Mouse (Mus musculus): ENCODE measurements around the gene Radil. TPM values are rescaled to one million over a fixed set of nuclear protein-coding genes. Genes with fewer than 3 reads are reported as not detected.

The Radil gene
- polyA plus RNA-seq, 1 experiment from 2014 or later: 20.1 TPM

DNA sequence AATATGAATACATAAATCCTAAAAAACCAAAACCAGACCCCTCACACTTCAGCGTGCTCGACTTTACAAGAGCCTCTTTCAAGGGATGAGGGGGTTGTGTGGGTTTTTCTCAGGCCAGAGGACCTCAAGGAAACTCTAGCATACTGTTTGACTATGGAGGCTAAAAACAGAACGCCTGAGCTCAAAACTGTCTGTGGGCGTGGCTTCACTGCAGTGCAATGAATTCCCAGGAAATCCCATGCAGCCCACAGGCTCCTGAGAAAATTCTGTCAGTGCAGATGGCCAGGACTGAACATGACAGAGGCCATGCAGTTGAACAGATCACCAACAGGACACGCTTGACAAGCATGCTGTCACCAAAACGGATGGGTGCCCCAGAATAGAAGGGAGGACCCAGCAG is 31.9 kb downstream of the Radil start:
- no peak for ATAC-seq (ENCODE audit: low read depth)

DNA sequence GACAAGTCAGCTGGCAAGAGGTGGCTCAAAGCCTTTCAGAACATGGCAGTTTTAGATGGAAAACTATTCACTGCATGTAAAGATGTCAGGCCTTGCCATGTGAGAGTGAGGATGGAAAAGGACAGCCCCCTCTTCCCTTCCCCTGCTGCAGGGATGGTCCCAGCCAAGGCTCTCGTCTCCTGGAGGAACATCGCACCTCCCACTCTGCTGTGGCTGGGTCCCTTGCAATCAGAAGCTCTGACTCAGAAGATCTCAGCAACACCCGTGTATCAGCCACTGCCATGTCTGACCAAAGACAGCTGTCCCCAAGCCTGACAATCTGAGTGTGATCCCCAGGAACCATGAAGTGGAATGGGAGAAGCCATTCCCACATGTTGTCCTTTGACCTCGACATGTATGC is 38.8 kb downstream of the Radil start:
- WGBS: 96% methylated on average over 4 of the region's 4 CpGs

More for the DNA sequence above, 31.9 kb downstream of the Radil start:
- Histone ChIP-seq H3K4me1 (ENCODE audit: control insufficient read depth, insufficient read depth, low read length) (no peaks in the 10 kb centered on the region), H3K27me3 (ENCODE audit: control insufficient read depth, insufficient read depth, low read length) (no peaks in the 10 kb centered on the region), H3K9ac (replicated peaks; ENCODE audit: low read depth, low read length) (no peak overlapping the region), H3K27ac (ENCODE audit: low read depth, low read length) (no peak overlapping the region), H3K4me3 (ENCODE audit: low read depth, low read length) (no peak overlapping the region), H3K4me2 (ENCODE audit: low read depth, low read length) (no peak overlapping the region), H3K36me3 (ENCODE audit: control insufficient read depth, insufficient read depth, low read length) (no peaks in the 10 kb centered on the region), H3K9me3 (ENCODE audit: control insufficient read depth, low read length) (no peaks in the 10 kb centered on the region)
- 73% methylated on average over 6 of the region's 6 CpGs for WGBS

DNA sequence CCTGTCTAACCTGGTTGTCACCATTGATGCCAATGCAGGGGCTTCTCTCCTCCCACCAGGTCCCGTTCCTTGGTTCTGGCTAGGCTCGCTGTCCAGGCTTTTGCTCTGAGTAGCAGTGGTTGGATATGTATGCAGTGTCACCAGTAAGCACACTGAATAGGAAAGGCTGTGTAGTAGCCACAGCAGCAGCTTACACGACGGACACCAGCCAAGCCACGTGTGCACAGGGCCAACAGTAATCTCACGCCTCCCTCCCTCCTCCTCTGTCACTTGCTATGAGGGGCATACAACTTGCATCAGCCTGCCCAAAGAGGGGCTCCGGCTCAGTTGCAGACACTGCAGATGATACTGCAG is 40.9 kb downstream of the Radil start:
- no peaks in the 10 kb centered on the region for H3K27me3 ChIP-seq (ENCODE audit: control insufficient read depth, insufficient read depth, low read length)
- WGBS: 54% methylated on average over 7 of the region's 7 CpGs
- H3K9ac ChIP-seq (replicated peaks; ENCODE audit: low read depth, low read length): peak overlapping the region; percentile 51
- peak; percentile 57; the same call in 1 of the 2 replicates for ATAC-seq (ENCODE audit: low read depth)
- H3K4me1 ChIP-seq (ENCODE audit: control insufficient read depth, insufficient read depth, low read length): peaks cover 22% of the 10 kb centered on the region
- peak overlapping the region; percentile 48; the same call in 1 of the 2 replicates for H3K4me2 ChIP-seq (ENCODE audit: low read depth, low read length)
- peak overlapping the region; percentile 77 for H3K27ac ChIP-seq (ENCODE audit: low read depth, low read length)
- no peak overlapping the region for H3K4me3 ChIP-seq (ENCODE audit: low read depth, low read length)
- no peaks in the 10 kb centered on the region for H3K36me3 ChIP-seq (ENCODE audit: control insufficient read depth, insufficient read depth, low read length)
- H3K9me3 ChIP-seq (ENCODE audit: control insufficient read depth, low read length): no peaks in the 10 kb centered on the region

More for the DNA sequence above, 38.8 kb downstream of the Radil start:
- H3K4me3 ChIP-seq (ENCODE audit: low read depth, low read length): no peak overlapping the region
- H3K27me3 ChIP-seq (ENCODE audit: control insufficient read depth, insufficient read depth, low read length): no peaks in the 10 kb centered on the region
- ATAC-seq (ENCODE audit: low read depth): no peak
- H3K9me3 ChIP-seq (ENCODE audit: control insufficient read depth, low read length): no peaks in the 10 kb centered on the region
- H3K9ac ChIP-seq (replicated peaks; ENCODE audit: low read depth, low read length): no peak overlapping the region
- no peaks in the 10 kb centered on the region for H3K36me3 ChIP-seq (ENCODE audit: control insufficient read depth, insufficient read depth, low read length)
- no peak overlapping the region for H3K27ac ChIP-seq (ENCODE audit: low read depth, low read length)
- no peak overlapping the region for H3K4me2 ChIP-seq (ENCODE audit: low read depth, low read length)
- peaks cover 22% of the 10 kb centered on the region for H3K4me1 ChIP-seq (ENCODE audit: control insufficient read depth, insufficient read depth, low read length)

DNA sequence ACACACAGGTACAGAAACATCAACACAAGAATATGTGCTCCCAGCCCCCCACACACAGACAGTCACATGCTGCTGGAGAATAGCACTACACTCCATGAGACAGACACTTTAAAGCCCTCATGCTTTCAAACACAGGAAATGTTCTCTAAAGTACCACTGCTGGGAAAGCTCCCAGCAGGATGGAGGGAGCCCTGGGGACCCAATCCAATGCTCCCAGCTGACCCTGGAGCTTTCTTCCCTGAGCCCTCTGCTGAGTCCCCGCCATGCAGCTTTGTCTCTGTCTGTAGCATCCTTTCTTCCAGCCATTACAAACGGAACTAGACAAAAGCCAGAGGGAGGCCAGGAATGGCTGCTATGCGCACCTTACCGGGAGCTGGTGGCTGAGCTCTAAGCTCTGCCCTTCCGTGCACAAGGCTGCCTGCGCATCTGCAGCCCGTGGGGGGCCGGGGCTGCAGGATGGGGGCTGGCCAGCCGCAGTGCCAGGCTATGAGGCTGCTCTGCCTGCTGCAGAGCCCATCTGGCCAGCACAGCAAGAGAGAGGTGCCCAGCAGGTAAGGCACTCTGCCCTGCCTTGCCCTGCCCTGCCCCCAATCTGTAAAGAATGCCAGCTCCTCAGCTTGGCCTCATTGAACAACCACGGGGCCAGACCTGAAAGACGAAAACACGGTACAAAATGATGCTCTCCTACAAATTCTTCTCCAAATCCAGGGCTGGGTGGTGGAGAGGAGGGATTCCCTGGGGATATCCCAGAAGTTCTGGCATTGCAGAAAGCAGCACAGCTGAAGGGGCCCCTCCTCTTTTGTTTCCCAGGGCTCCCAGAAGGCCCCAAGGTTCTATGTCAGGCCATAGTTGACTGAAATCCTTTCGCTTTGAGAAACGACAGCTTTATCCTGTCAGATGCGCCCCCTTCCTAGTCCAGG is 41.5 kb downstream of the Radil start:
- Histone ChIP-seq H3K27ac (ENCODE audit: low read depth, low read length) (peak overlapping the region; percentile 77), H3K36me3 (ENCODE audit: control insufficient read depth, insufficient read depth, low read length) (no peaks in the 10 kb centered on the region), H3K4me1 (ENCODE audit: control insufficient read depth, insufficient read depth, low read length) (peaks cover 22% of the 10 kb centered on the region), H3K27me3 (ENCODE audit: control insufficient read depth, insufficient read depth, low read length) (no peaks in the 10 kb centered on the region), H3K4me3 (ENCODE audit: low read depth, low read length) (peak overlapping the region; percentile 19), H3K9me3 (ENCODE audit: control insufficient read depth, low read length) (no peaks in the 10 kb centered on the region), H3K9ac (replicated peaks; ENCODE audit: low read depth, low read length) (peak overlapping the region; percentile 51), H3K4me2 (ENCODE audit: low read depth, low read length) (peak overlapping the region; percentile 48)
- 16% methylated on average over 15 of the region's 15 CpGs for WGBS
- ATAC-seq (ENCODE audit: low read depth): peak; percentile 65; the same call in 1 of the 2 replicates

DNA sequence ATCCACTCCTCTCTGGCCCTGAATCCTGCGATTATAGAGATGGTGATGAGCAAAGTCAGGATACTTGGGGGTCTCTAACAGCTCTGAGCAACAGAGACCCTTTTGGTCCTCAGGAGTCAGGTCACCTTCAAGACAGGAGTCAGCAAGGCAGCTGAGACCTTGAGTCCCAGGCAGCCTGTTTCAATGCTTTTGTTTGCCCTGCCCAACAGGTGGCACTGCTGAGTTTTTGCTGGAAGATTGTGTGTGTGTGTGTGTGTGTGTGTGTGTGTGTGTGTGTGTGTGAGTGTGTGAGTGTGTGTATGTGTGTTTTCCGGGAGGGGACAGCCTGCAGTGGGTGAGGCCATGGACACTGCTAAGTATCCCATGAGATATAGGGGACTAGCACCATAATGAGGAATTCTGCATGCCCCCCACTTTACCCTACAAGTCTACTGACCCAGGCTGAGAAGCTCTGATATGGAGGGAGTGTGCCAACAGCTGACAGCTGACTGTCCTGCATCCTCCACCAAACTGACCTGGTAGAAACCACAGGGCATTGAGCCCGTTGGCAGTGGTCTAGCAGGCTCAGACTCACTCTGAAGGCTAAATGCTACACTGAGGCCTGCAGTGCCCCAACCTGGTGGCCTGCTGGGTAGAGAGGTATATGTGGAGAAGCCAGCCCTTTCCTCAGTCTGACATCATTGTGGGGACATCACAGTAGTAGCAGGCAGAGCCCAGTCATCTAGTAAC is 45.0 kb downstream of the Radil start:
- Histone ChIP-seq H3K4me1 (ENCODE audit: control insufficient read depth, insufficient read depth, low read length) (peaks cover 22% of the 10 kb centered on the region), H3K27ac (ENCODE audit: low read depth, low read length) (no peak overlapping the region), H3K36me3 (ENCODE audit: control insufficient read depth, insufficient read depth, low read length) (no peaks in the 10 kb centered on the region), H3K27me3 (ENCODE audit: control insufficient read depth, insufficient read depth, low read length) (no peaks in the 10 kb centered on the region), H3K9ac (replicated peaks; ENCODE audit: low read depth, low read length) (no peak overlapping the region), H3K4me2 (ENCODE audit: low read depth, low read length) (no peak overlapping the region), H3K4me3 (ENCODE audit: low read depth, low read length) (no peak overlapping the region), H3K9me3 (ENCODE audit: control insufficient read depth, low read length) (no peaks in the 10 kb centered on the region)
- WGBS: 83% methylated on average over 3 of the region's 3 CpGs
- ATAC-seq (ENCODE audit: low read depth): no peak

DNA sequence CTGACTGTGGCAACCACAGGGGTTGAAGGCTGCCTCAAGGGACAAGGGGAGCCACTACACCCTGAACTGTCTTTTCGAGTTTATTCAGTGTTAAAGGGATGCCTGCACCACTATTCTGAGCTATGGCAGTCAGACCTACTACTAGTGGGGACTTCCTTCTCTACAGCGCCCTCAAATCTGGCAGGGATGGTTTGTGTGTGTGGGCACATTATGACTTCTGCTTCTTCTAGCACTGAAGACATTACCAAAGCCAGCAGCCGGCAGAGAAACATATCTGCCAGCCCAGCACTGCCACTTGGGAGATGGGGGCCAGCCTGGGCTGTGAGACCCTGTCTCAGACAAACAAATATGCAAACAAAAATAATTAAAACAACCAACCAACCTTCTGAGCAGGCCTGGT is 46.7 kb downstream of the Radil start:
- Histone ChIP-seq H3K9me3 (ENCODE audit: control insufficient read depth, low read length) (no peaks in the 10 kb centered on the region), H3K27me3 (ENCODE audit: control insufficient read depth, insufficient read depth, low read length) (no peaks in the 10 kb centered on the region), H3K4me2 (ENCODE audit: low read depth, low read length) (no peak overlapping the region), H3K36me3 (ENCODE audit: control insufficient read depth, insufficient read depth, low read length) (no peaks in the 10 kb centered on the region), H3K4me3 (ENCODE audit: low read depth, low read length) (no peak overlapping the region), H3K9ac (replicated peaks; ENCODE audit: low read depth, low read length) (no peak overlapping the region), H3K4me1 (ENCODE audit: control insufficient read depth, insufficient read depth, low read length) (peaks cover 13% of the 10 kb centered on the region), H3K27ac (ENCODE audit: low read depth, low read length) (no peak overlapping the region)
- WGBS: 89% methylated on average over 3 of the region's 3 CpGs
- ATAC-seq (ENCODE audit: low read depth): no peak

DNA sequence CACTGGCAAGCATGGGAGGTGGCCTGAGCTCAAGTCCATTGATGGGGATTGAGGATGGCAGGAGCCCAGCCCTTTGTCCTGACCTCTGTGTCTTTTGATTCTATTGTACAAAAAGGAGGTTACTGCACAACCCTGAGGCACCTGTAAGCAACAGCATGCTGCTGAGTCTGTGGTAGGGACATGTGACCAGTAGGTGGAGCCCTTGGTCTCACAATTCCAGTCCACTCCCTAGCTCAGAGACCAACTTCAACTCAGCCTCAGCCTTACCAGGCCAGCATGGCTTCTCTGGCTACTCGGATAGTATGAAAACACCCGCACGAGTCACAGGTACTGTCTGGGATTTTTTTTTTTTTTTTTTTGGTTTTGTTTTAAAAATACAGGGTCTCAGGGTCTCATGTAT is 48.5 kb downstream of the Radil start:
- WGBS: 13% methylated on average over 3 of the region's 3 CpGs
- Histone ChIP-seq H3K27me3 (ENCODE audit: control insufficient read depth, insufficient read depth, low read length) (no peaks in the 10 kb centered on the region), H3K4me2 (ENCODE audit: low read depth, low read length) (no peak overlapping the region), H3K9ac (replicated peaks; ENCODE audit: low read depth, low read length) (no peak overlapping the region), H3K4me3 (ENCODE audit: low read depth, low read length) (no peak overlapping the region), H3K4me1 (ENCODE audit: control insufficient read depth, insufficient read depth, low read length) (no peaks in the 10 kb centered on the region), H3K27ac (ENCODE audit: low read depth, low read length) (no peak overlapping the region), H3K9me3 (ENCODE audit: control insufficient read depth, low read length) (no peaks in the 10 kb centered on the region), H3K36me3 (ENCODE audit: control insufficient read depth, insufficient read depth, low read length) (peaks cover 6% of the 10 kb centered on the region; the same call in 1 of the 2 replicates)
- peak; percentile 85 for ATAC-seq (ENCODE audit: low read depth)

DNA sequence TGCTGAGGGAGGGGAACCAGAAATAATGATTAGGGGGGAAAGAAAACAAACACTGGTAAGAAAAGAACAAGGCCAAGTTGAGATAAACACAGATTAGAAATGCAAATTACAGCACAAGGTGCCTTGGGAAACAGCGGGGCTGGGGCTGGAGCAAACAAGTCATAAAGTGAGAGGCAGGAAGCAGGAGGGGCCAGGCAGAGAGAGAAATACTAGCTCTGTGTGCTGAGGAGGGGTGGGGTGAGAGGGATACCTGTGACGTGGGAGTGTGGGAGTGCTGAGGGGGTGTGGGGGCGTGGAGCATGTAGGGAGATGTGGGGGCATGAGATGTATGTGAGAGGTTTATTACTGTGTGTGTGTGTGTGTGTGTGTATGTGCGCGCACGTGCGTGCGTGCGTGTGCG is 50.0 kb downstream of the Radil start:
- no peaks in the 10 kb centered on the region for H3K9me3 ChIP-seq (ENCODE audit: control insufficient read depth, low read length)
- H3K9ac ChIP-seq (replicated peaks; ENCODE audit: low read depth, low read length): no peak overlapping the region
- no peak overlapping the region for H3K27ac ChIP-seq (ENCODE audit: low read depth, low read length)
- no peak overlapping the region for H3K4me3 ChIP-seq (ENCODE audit: low read depth, low read length)
- no peaks in the 10 kb centered on the region for H3K27me3 ChIP-seq (ENCODE audit: control insufficient read depth, insufficient read depth, low read length)
- 80% methylated on average over 10 of the region's 10 CpGs for WGBS
- H3K36me3 ChIP-seq (ENCODE audit: control insufficient read depth, insufficient read depth, low read length): peaks cover 8% of the 10 kb centered on the region; the same call in 1 of the 2 replicates
- H3K4me2 ChIP-seq (ENCODE audit: low read depth, low read length): no peak overlapping the region
- ATAC-seq (ENCODE audit: low read depth): no peak
- H3K4me1 ChIP-seq (ENCODE audit: control insufficient read depth, insufficient read depth, low read length): no peaks in the 10 kb centered on the region

DNA sequence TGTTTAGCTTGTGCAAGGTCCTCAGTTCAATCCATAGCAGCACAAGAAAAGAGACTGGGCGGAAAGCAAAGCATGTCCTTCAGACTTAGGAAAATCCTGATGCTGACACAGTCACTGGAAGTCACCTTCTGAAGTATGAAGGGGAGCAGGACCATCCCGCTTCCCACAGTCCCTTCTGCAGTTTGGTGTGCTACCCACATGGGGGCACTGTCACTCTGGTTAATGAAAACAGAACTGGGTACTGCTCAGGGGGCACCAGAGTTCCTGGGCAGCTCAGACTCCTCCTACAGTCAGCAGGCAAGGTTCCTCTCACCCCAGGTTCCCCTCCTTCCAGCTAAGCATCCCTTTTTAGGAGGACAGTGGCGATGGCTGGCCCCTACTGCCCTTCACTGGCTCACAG is 51.9 kb downstream of the Radil start:
- Histone ChIP-seq H3K4me3 (ENCODE audit: low read depth, low read length) (no peak overlapping the region), H3K9me3 (ENCODE audit: control insufficient read depth, low read length) (no peaks in the 10 kb centered on the region), H3K27me3 (ENCODE audit: control insufficient read depth, insufficient read depth, low read length) (no peaks in the 10 kb centered on the region), H3K4me1 (ENCODE audit: control insufficient read depth, insufficient read depth, low read length) (0 out of 2 replicates have a peak, but pooled peaks cover 3% of the 10 kb centered on the region), H3K4me2 (ENCODE audit: low read depth, low read length) (no peak overlapping the region), H3K27ac (ENCODE audit: low read depth, low read length) (no peak overlapping the region), H3K36me3 (ENCODE audit: control insufficient read depth, insufficient read depth, low read length) (peaks cover 8% of the 10 kb centered on the region; the same call in 1 of the 2 replicates), H3K9ac (replicated peaks; ENCODE audit: low read depth, low read length) (no peak overlapping the region)
- no peak for ATAC-seq (ENCODE audit: low read depth)
- 38% methylated on average over 3 of the region's 3 CpGs for WGBS

Data from neural tube, embryonic 14.5 days (tissue).